Mouse (Mus musculus) thymus, adult 2 months (tissue): ENCODE data around the gene Mest.

Source experiments
- CTCF ChIP-seq: fragments of 200-500 bp; IDR thresholded peaks from 2 replicates; pipeline ENCODE4 v1.5.1; 2012; ENCODE audit warnings: mild to moderate bottlenecking, control low read depth, low read length, moderate library complexity, borderline replicate concordance; ENCODE audit not compliant: control insufficient read depth, poor library complexity, insufficient read depth; ENCODE audit errors: extremely low read depth
- POLR2A ChIP-seq: fragments of 200-500 bp; IDR thresholded peaks from 2 replicates; pipeline ENCODE4 v1.6.1; 2012; ENCODE audit warnings: mild to moderate bottlenecking, low read length, control low read depth, moderate library complexity; ENCODE audit not compliant: control insufficient read depth, poor library complexity, insufficient read depth; ENCODE audit errors: extremely low read depth

- no peak for TF ChIP-seq POLR2A
- no peak for TF ChIP-seq CTCF
Observed at GRCm38 (mm10) chr6:30675281-30675771, 48.0 kb upstream of the Mest start.
